Comparison of ENCODE assay signal across 21 mouse cellular contexts in the genomic region with DNA sequence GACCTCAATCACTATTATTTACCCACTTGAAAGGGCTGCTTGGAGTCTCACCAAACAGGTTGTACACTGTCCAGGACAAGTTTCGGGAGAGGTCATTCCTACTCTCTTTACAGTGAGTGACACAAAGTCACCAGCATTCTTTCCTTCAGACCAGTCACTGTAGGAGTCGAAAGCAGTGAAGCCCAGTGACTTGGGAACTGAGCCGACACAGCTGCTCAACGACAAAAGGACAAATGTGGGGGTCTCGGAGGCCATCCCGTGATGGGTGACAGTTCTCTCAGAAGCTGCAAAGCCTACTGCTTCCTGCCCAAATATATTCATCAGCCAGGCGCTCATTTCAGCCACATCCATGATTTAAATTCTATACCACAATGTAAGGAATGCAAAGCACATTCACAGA. TPM values are rescaled to one million over a fixed set of nuclear protein-coding genes. Genes with fewer than 3 reads are reported as not detected.
DNase-seq lines count a peak whose midpoint lies in the region; ATAC-seq and TF ChIP-seq lines count a peak whose summit lies in the region.
"Had no signal": no experiment of that assay in that cellular context is flagged by ENCODE, and none has a peak within 500 bp of the region (broad histone marks: within the 10 kb centered on the region; RNA-seq: fewer than 3 reads in every experiment).

No protein-coding gene starts in this region.

- TF ChIP-seq EP300 in lung, postnatal 0 days (IDR thresholded peaks at IDR 0.05), result no peak

- no peak for ATAC-seq in heart, embryonic 14.5 days (ENCODE audit: insufficient number of reproducible peaks, insufficient read depth, low FRiP score, low read depth)
- ATAC-seq in kidney, embryonic 15.5 days (replicated peaks; ENCODE audit: low FRiP score), result no peak
- ATAC-seq in lung, postnatal 0 days, result peak; percentile 50

- no peak overlapping the region for H3K4me2 ChIP-seq in heart, embryonic 14.5 days (ENCODE audit: low read length)
- no peak overlapping the region for H3K4me2 ChIP-seq in kidney, embryonic 15.5 days
- H3K4me2 ChIP-seq in lung, postnatal 0 days (replicated peaks; ENCODE audit: low read depth, low read length), result no peak overlapping the region
- H3K4me2 ChIP-seq: limb, embryonic 13.5 days; neural tube, embryonic 13.5 days had no signal

- H3K27ac ChIP-seq in heart, embryonic 14.5 days (replicated peaks in 1 of 2; ENCODE audit: control insufficient read depth in 1 of 2, insufficient read depth in 1 of 2, low read depth in 2 of 2, low read length in 2 of 2), result peak overlapping the region; percentile 51 to 53; a peak in 3 of 4 replicates
- H3K27ac ChIP-seq in kidney, embryonic 15.5 days, result 0 out of 2 replicates have a peak overlapping the region, but pooled peaks have one; percentile 58
- no peak overlapping the region for H3K27ac ChIP-seq in lung, postnatal 0 days (ENCODE audit: low read length)
- H3K27ac ChIP-seq: limb, embryonic 13.5 days; liver, embryonic 14.5 days; macrophage; midbrain, embryonic 10.5 days; neural tube, embryonic 13.5 days had no signal

- H3K9me3 ChIP-seq in heart, embryonic 14.5 days (ENCODE audit: control insufficient read depth, low read length), result no peaks in the 10 kb centered on the region
- no peaks in the 10 kb centered on the region for H3K9me3 ChIP-seq in kidney, embryonic 15.5 days (replicated peaks)
- no peaks in the 10 kb centered on the region for H3K9me3 ChIP-seq in lung, postnatal 0 days (ENCODE audit: low read length)
- H3K9me3 ChIP-seq: limb, embryonic 13.5 days; midbrain, embryonic 10.5 days; neural tube, embryonic 13.5 days had no signal

- no peaks in the 10 kb centered on the region for H3K27me3 ChIP-seq in heart, embryonic 14.5 days (ENCODE audit: control insufficient read depth, insufficient read depth, low read length)
- no peaks in the 10 kb centered on the region for H3K27me3 ChIP-seq in kidney, embryonic 15.5 days
- no peaks in the 10 kb centered on the region for H3K27me3 ChIP-seq in lung, postnatal 0 days (replicated peaks; ENCODE audit: insufficient read depth, low read length)
- H3K27me3 ChIP-seq: limb, embryonic 13.5 days; neural tube, embryonic 13.5 days had no signal

- 47% methylated on average over 7 of the region's 7 CpGs for WGBS in heart, embryonic 14.5 days
- WGBS in kidney, embryonic 15.5 days, result 55% methylated on average over 7 of the region's 7 CpGs
- 40% methylated on average over 7 of the region's 7 CpGs for WGBS in lung, postnatal 0 days

- H3K9ac ChIP-seq in heart, embryonic 14.5 days (ENCODE audit: low read length), result no peak overlapping the region
- no peak overlapping the region for H3K9ac ChIP-seq in kidney, embryonic 15.5 days
- H3K9ac ChIP-seq in lung, postnatal 0 days (replicated peaks; ENCODE audit: low read depth), result no peak overlapping the region
- H3K9ac ChIP-seq: limb, embryonic 13.5 days; liver, embryonic 14.5 days; neural tube, embryonic 13.5 days had no signal

- no peaks in the 10 kb centered on the region for H3K36me3 ChIP-seq in heart, embryonic 14.5 days (ENCODE audit: control insufficient read depth, insufficient read depth, low read length)
- H3K36me3 ChIP-seq in kidney, embryonic 15.5 days, result no peaks in the 10 kb centered on the region
- no peaks in the 10 kb centered on the region for H3K36me3 ChIP-seq in lung, postnatal 0 days (ENCODE audit: insufficient read depth, low read length)
- H3K36me3 ChIP-seq: limb, embryonic 13.5 days; midbrain, embryonic 10.5 days; neural tube, embryonic 13.5 days had no signal

- intact Hi-C loops in heart, postnatal 36 days (cut with DNase I), result no loop called here
- intact Hi-C loops in left cerebral cortex, postnatal 4 days (cut with DNase I), result no loop called here

- TF ChIP-seq CTCF in lung, postnatal 0 days (IDR thresholded peaks at IDR 0.05), result no peak

- no peak for DNase-seq in heart, postnatal 36 days
- DNase-seq in kidney, postnatal 25 days, result no peak
- DNase-seq in lung, postnatal 0 days (ENCODE audit: low spot score), result no peak
- DNase-seq in lung, adult 18-20 months, result no peak
- DNase-seq in left cerebral cortex, postnatal 4 days, result no peak
- DNase-seq: cerebellum, adult 18-20 months; cerebellum, postnatal 25 days; embryo, embryonic 11 days; kidney, adult 2 months; thymus, adult 18-20 months; thymus, postnatal 4 days had no signal

- no peak overlapping the region for H3K4me3 ChIP-seq in heart, embryonic 14.5 days (ENCODE audit: control insufficient read depth in 1 of 2, insufficient read depth in 1 of 2, low read depth in 1 of 2, low read length in 2 of 2)
- H3K4me3 ChIP-seq in kidney, embryonic 15.5 days (replicated peaks), result no peak overlapping the region
- no peak overlapping the region for H3K4me3 ChIP-seq in lung, postnatal 0 days (ENCODE audit: low read depth, low read length)
- H3K4me3 ChIP-seq: limb, embryonic 13.5 days; midbrain, embryonic 10.5 days; neural tube, embryonic 13.5 days had no signal

- H3K4me1 ChIP-seq in heart, embryonic 14.5 days (ENCODE audit: control insufficient read depth in 2 of 2, insufficient read depth in 2 of 2, low read length in 2 of 2), result peaks cover 24 to 40% of the 10 kb centered on the region in 2 experiments
- H3K4me1 ChIP-seq in kidney, embryonic 15.5 days, result peaks cover 17% of the 10 kb centered on the region
- H3K4me1 ChIP-seq in lung, postnatal 0 days (ENCODE audit: insufficient read depth, low read depth, low read length), result peaks cover 5% of the 10 kb centered on the region; the same call in 1 of the 2 replicates

RNA-seq across cellular contexts. Expression of gene 1110002E22Rik, which starts 7.9 kb away (rescaled TPM):
- polyA plus RNA-seq in heart, embryonic 14.5 days (2014; fragmentation: Nextera tagmentation; extraction: Ambion mirVana), result 16.5 and 18.7 TPM in 2 replicates
- 10 to 100 TPM; 52.5 to 58.2 TPM for total RNA-seq in heart, postnatal 36 days (2021)
- 0.74 and 0.78 TPM in 2 replicates for polyA plus RNA-seq in kidney, embryonic 15.5 days (2015; fragmentation: Nextera tagmentation; extraction: Ambion mirVana)
- polyA plus RNA-seq in lung, postnatal 0 days (2015; fragmentation: Nextera tagmentation; extraction: Ambion mirVana), result 0.14 and 0.20 TPM in 2 replicates
- 1 to 10 TPM; 2.8 to 3.4 TPM for total RNA-seq in left cerebral cortex, postnatal 4 days (2021)
- total RNA-seq: granulocyte monocyte progenitor cell, adult 5-6 weeks had no signal
- polyA plus RNA-seq: forebrain, embryonic 11.5 days; macrophage had no signal

RNA-seq across cellular contexts. Expression of gene Gm5105, which starts 10.2 kb away (rescaled TPM):
- polyA plus RNA-seq in heart, embryonic 14.5 days (2014; fragmentation: Nextera tagmentation; extraction: Ambion mirVana), result 0.57 and 0.89 TPM in 2 replicates
- under 1 TPM; 0.64 to 0.81 TPM for total RNA-seq in heart, postnatal 36 days (2021)
- 0.36 TPM in 1 of 2 replicates, not detected in the other for polyA plus RNA-seq in kidney, embryonic 15.5 days (2015; fragmentation: Nextera tagmentation; extraction: Ambion mirVana)
- polyA plus RNA-seq in lung, postnatal 0 days (2015; fragmentation: Nextera tagmentation; extraction: Ambion mirVana), result 0.07 and 0.12 TPM in 2 replicates
- not detected for total RNA-seq in left cerebral cortex, postnatal 4 days (2021)
- total RNA-seq: adrenal gland, adult 18-20 months; granulocyte monocyte progenitor cell, adult 5-6 weeks had no signal
- polyA plus RNA-seq: forebrain, embryonic 11.5 days; kidney, adult 2 months; liver, embryonic 14.5 days; macrophage; midbrain, embryonic 10.5 days had no signal
